In the genomic region with DNA sequence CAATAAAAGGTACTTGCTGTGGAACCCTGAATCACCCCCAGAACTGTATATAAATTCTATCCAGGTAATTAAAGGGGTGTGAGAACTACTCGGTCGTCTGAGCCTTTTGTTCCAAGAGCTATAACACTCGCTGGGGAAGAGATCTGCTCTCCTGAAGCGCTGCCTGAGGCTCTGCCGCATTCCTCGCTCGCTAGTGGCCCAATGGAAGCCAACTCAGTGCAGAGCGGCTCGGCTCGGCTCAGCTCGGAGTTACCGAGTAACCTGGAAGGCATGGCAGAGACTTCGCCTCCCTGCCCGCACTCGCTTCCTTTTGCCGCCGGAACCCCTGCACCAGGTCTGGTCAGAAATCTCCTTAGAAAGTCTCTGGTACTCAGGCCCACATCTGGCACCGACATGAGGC, we compare ENCODE assay signal across 8 mouse cellular contexts. TPM values are rescaled to one million over a fixed set of nuclear protein-coding genes. Genes with fewer than 3 reads are reported as not detected.
A peak's percentile ranks its signal among the peaks of the same experiment; 100 is the strongest.
DNase-seq lines count a peak whose midpoint lies in the region; ATAC-seq lines count a peak whose summit lies in the region.

No protein-coding gene starts in this region.

- intact Hi-C loops in heart, postnatal 14 days (cut with DNase I) = no loop called here

- WGBS in heart, embryonic 11.5 days (ENCODE audit: insufficient replicate concordance) = 10% methylated on average over 18 of the region's 18 CpGs
- WGBS in forebrain, embryonic 15.5 days = 15% methylated on average over 18 of the region's 18 CpGs
- WGBS in neural tube, embryonic 11.5 days = 10% methylated on average over 18 of the region's 18 CpGs

- no peaks in the 10 kb centered on the region for H3K4me1 ChIP-seq in heart, embryonic 11.5 days (ENCODE audit: control insufficient read depth, insufficient read depth, low read length)
- H3K4me1 ChIP-seq in forebrain, embryonic 15.5 days = peaks cover 3% of the 10 kb centered on the region; the same call in 1 of the 2 replicates
- H3K4me1 ChIP-seq in neural tube, embryonic 11.5 days (ENCODE audit: control insufficient read depth, insufficient read depth, low read length) = no peaks in the 10 kb centered on the region

- H3K27me3 ChIP-seq in heart, embryonic 11.5 days (ENCODE audit: control insufficient read depth, insufficient read depth, low read length) = no peaks in the 10 kb centered on the region
- no peaks in the 10 kb centered on the region for H3K27me3 ChIP-seq in forebrain, embryonic 15.5 days
- no peaks in the 10 kb centered on the region for H3K27me3 ChIP-seq in neural tube, embryonic 11.5 days (ENCODE audit: control insufficient read depth, insufficient read depth, low read length)

- H3K4me3 ChIP-seq in heart, embryonic 11.5 days (ENCODE audit: low read depth, low read length) = peak overlapping the region; percentile 20
- no peak overlapping the region for H3K4me3 ChIP-seq in forebrain, embryonic 15.5 days
- H3K4me3 ChIP-seq in neural tube, embryonic 11.5 days (ENCODE audit: low read depth, low read length) = no peak overlapping the region

- peak overlapping the region; percentile 59; the same call in 1 of the 2 replicates for H3K9ac ChIP-seq in heart, embryonic 11.5 days (ENCODE audit: low read depth, low read length)
- no peak overlapping the region for H3K9ac ChIP-seq in forebrain, embryonic 15.5 days (replicated peaks)
- H3K9ac ChIP-seq in neural tube, embryonic 11.5 days (ENCODE audit: low read length) = peak overlapping the region; percentile 18; the same call in 1 of the 2 replicates

- no peak for ATAC-seq in heart, embryonic 11.5 days (replicated peaks; ENCODE audit: insufficient number of reproducible peaks, low FRiP score, low TSS enrichment)
- ATAC-seq in forebrain, embryonic 15.5 days (replicated peaks) = no peak
- ATAC-seq in neural tube, embryonic 11.5 days (ENCODE audit: insufficient read depth, low FRiP score, low TSS enrichment) = no peak

- H3K9me3 ChIP-seq in heart, embryonic 11.5 days (replicated peaks; ENCODE audit: control insufficient read depth, low read length) = no peaks in the 10 kb centered on the region
- H3K9me3 ChIP-seq in forebrain, embryonic 15.5 days = no peaks in the 10 kb centered on the region
- H3K9me3 ChIP-seq in neural tube, embryonic 11.5 days (ENCODE audit: control insufficient read depth, low read length) = no peaks in the 10 kb centered on the region

- peak overlapping the region; percentile 65 for H3K4me2 ChIP-seq in heart, embryonic 11.5 days
- peak overlapping the region; percentile 13; the same call in 1 of the 2 replicates for H3K4me2 ChIP-seq in forebrain, embryonic 15.5 days (replicated peaks)
- H3K4me2 ChIP-seq in neural tube, embryonic 11.5 days (ENCODE audit: low read depth) = peak overlapping the region; percentile 16; the same call in 1 of the 2 replicates

- no peak for DNase-seq in heart, postnatal 14 days
- DNase-seq in kidney, postnatal 36 days = peak; percentile 39 to 65
- peak; percentile 20 for DNase-seq in neural tube, embryonic 11.5 days (ENCODE audit: low spot score)
- no peak for DNase-seq in layer of hippocampus, adult 9-11 months
- DNase-seq in cerebellum, postnatal 14 days = no peak
- no peak for DNase-seq in cerebellum, adult 9-10 months

- no peaks in the 10 kb centered on the region for H3K36me3 ChIP-seq in heart, embryonic 11.5 days (ENCODE audit: control insufficient read depth, insufficient read depth, low read length)
- H3K36me3 ChIP-seq in forebrain, embryonic 15.5 days = no peaks in the 10 kb centered on the region
- H3K36me3 ChIP-seq in neural tube, embryonic 11.5 days (ENCODE audit: control insufficient read depth, insufficient read depth, low read length) = no peaks in the 10 kb centered on the region

- no peak overlapping the region for H3K27ac ChIP-seq in heart, embryonic 11.5 days (ENCODE audit: low read depth, low read length)
- no peak overlapping the region for H3K27ac ChIP-seq in forebrain, embryonic 15.5 days (replicated peaks)
- H3K27ac ChIP-seq in neural tube, embryonic 11.5 days (ENCODE audit: low read depth, low read length) = no peak overlapping the region

RNA-seq across cellular contexts. Expression of a gene that starts 36.5 kb away (rescaled TPM):
- polyA plus RNA-seq in heart, embryonic 11.5 days (2014; fragmentation: Nextera tagmentation; extraction: Ambion mirVana) = 11.2 and 12.0 TPM in 2 replicates
- total RNA-seq in heart, postnatal 14 days (2021) = 10 to 100 TPM; 28.8 to 29.1 TPM
- 18.7 and 18.9 TPM in 2 replicates for polyA plus RNA-seq in forebrain, embryonic 15.5 days (2015; fragmentation: Nextera tagmentation; extraction: Ambion mirVana)
- 34.5 and 37.9 TPM in 2 replicates for polyA plus RNA-seq in neural tube, embryonic 11.5 days (2014; fragmentation: Nextera tagmentation; extraction: Ambion mirVana)

RNA-seq across cellular contexts. Expression of a gene that starts 56.7 kb away (rescaled TPM):
- polyA plus RNA-seq in heart, embryonic 11.5 days (2014; fragmentation: Nextera tagmentation; extraction: Ambion mirVana) = 32.5 and 34.4 TPM in 2 replicates
- 10 to 100 TPM; 33.5 to 47.3 TPM for total RNA-seq in heart, postnatal 14 days (2021)
- 43.1 and 47.9 TPM in 2 replicates for polyA plus RNA-seq in forebrain, embryonic 15.5 days (2015; fragmentation: Nextera tagmentation; extraction: Ambion mirVana)
- 54.5 and 55.5 TPM in 2 replicates for polyA plus RNA-seq in neural tube, embryonic 11.5 days (2014; fragmentation: Nextera tagmentation; extraction: Ambion mirVana)

Comparison
In these comparisons a context has a peak if more than half of its experiments do, and no peak if none do; other contexts are left out.
1. H3K4me2 ChIP-seq: peak in every context shown above with its lines; median percentile 65 in heart, embryonic 11.5 days; 16 in neural tube, embryonic 11.5 days; 13 in forebrain, embryonic 15.5 days.
2. DNase-seq: peak in kidney, postnatal 36 days (2 of 2) and neural tube, embryonic 11.5 days (single experiment); none in heart, postnatal 14 days (0 of 2), layer of hippocampus, adult 9-11 months (single experiment), cerebellum, postnatal 14 days (0 of 2) and cerebellum, adult 9-10 months (single experiment).